Mouse (Mus musculus): ENCODE data around the gene Psmd11. TPM values are rescaled to one million over a fixed set of nuclear protein-coding genes. Genes with fewer than 3 reads are reported as not detected.

Psmd11 gene
- total and polyA plus RNA-seq, 3 experiments, result 50.1 to 186 (median 109) TPM

GRCm38 (mm10) chr11:80479425-80479824 is 51.0 kb downstream of the Psmd11 start:
- ATAC-seq (ENCODE audit: extremely low read depth, insufficient number of reproducible peaks, low FRiP score, poor library complexity, severe bottlenecking) (no peak), DNase-seq (ENCODE audit: low spot score) (no peak)
- Histone ChIP-seq H3K9me3 (replicated peaks) (no peaks in the 10 kb centered on the region), H3K4me1 (ENCODE audit: insufficient read depth, low read depth, low read length) (peaks cover 30% of the 10 kb centered on the region), H3K4me3 (ENCODE audit: low read depth, low read length) (no peak overlapping the region), H3K27me3 (ENCODE audit: insufficient read depth, low read length) (peaks cover 26% of the 10 kb centered on the region; the same call in 1 of the 2 replicates), H3K36me3 (replicated peaks) (peaks cover 29% of the 10 kb centered on the region)
- TF ChIP-seq GATA1 (IDR thresholded peaks at IDR 0.05; ENCODE audit: borderline replicate concordance, low read length) (no peak), POLR2AphosphoS5 (IDR thresholded peaks at IDR 0.05; ENCODE audit: insufficient replicate concordance, low read depth, low read length) (no peak), CTCF (IDR thresholded peaks at IDR 0.05; ENCODE audit: low read depth, low read length) (no peak), TAL1 (conservative IDR thresholded peaks at IDR 0.05; ENCODE audit: low read depth, low read length) (no peak), GATA2 (IDR thresholded peaks at IDR 0.05; ENCODE audit: borderline replicate concordance, low read depth, low read length) (no peak)

DNA sequence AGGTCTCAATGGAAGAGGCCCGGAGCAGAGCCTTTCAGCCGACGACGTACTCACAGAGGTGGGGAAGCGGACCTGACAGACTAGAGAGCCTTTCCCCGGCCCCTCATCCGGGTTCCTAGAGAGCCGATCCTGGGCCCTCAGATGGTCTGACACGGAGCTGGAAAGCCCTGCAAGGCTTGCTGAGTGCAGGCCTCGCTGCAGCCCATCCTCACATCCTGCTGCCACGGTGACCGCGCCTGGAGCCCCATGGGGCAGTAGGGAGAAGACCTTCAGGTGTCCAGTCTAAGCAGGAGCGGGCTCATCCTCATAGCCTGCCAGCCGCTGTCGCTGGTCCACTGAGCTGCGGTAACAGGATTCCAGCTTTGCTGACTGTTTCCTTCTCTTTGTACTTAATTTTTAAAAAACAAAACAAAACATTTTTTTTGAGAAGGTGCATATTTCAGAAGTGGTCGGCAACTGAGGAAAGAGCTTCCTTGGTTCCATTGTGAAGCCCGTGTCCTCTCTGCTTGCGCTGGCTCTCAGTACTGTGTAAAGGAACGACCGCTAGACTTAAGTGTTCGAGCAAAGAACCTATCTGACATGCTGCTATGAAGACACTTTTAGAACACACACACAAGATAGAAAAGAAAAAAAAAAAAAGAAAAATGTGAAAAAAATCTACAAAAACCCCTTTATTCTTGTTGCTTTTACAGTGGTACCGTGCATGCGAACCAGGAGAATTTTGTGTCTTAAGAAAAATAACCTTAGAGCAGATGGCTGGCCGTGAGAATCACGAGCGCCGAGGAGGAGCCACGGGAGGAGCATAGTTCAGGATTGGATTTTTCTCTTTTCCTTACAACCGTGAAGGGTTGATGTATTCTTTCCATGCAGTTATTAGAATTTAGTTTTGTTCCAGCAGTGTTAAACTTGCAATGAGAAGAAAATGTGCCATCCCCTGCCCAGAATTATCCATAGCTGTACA is 51.8 kb downstream of the Psmd11 start:
- H3K36me3 ChIP-seq (replicated peaks), result peaks cover 22% of the 10 kb centered on the region
- H3K27me3 ChIP-seq (ENCODE audit: insufficient read depth, low read length), result peaks cover 28% of the 10 kb centered on the region; the same call in 1 of the 2 replicates
- ATAC-seq (ENCODE audit: extremely low read depth, insufficient number of reproducible peaks, low FRiP score, poor library complexity, severe bottlenecking) (no peak), DNase-seq (ENCODE audit: low spot score) (no peak)
- no peaks in the 10 kb centered on the region for H3K9me3 ChIP-seq (replicated peaks)
- H3K4me3 ChIP-seq (ENCODE audit: low read depth, low read length), result no peak overlapping the region
- no peak for TF ChIP-seq GATA2 (IDR thresholded peaks at IDR 0.05; ENCODE audit: borderline replicate concordance, low read depth, low read length)
- H3K4me1 ChIP-seq (ENCODE audit: insufficient read depth, low read depth, low read length), result peaks cover 26% of the 10 kb centered on the region

- Histone ChIP-seq H3K27me3 (ENCODE audit: insufficient read depth, low read length) (peaks cover 39% of the 10 kb centered on the region), H3K9me3 (replicated peaks) (no peaks in the 10 kb centered on the region), H3K4me1 (ENCODE audit: insufficient read depth, low read depth, low read length) (peaks cover 15% of the 10 kb centered on the region), H3K4me3 (ENCODE audit: low read depth, low read length) (no peak overlapping the region), H3K36me3 (replicated peaks) (peaks cover 15% of the 10 kb centered on the region)
- DNase-seq (ENCODE audit: low spot score), result no peak
- TF ChIP-seq GATA2 (IDR thresholded peaks at IDR 0.05; ENCODE audit: borderline replicate concordance, low read depth, low read length) (no peak), CTCF (IDR thresholded peaks at IDR 0.05; ENCODE audit: low read depth, low read length) (no peak), TAL1 (conservative IDR thresholded peaks at IDR 0.05; ENCODE audit: low read depth, low read length) (no peak), GATA1 (IDR thresholded peaks at IDR 0.05; ENCODE audit: borderline replicate concordance, low read length) (no peak)
- no peak for ATAC-seq (ENCODE audit: extremely low read depth, insufficient number of reproducible peaks, low FRiP score, poor library complexity, severe bottlenecking)
These were observed 53.1 kb downstream of the Psmd11 start for GRCm38 (mm10) chr11:80481409-80482050.

DNA sequence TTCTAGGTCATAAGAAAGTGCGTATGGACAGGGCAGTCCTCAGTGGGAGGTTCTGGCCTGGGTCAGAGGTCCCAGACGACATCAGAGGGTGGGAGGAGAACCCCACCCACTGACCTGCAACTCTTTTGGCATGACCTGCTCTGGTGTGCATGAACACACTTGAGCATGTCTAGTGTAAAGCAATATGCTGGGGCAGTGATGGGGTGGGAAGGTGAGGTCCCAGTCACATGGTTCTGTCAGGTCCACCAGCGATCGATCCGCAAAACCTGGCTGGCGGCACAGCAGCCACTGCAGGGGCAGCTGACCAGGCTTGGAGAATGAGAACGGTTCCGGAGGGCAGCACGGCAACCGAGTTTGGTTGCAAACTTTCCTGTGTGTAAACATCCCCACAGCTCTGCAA is 53.9 kb downstream of the Psmd11 start:
- Histone ChIP-seq H3K4me1 (ENCODE audit: insufficient read depth, low read depth, low read length) (peaks cover 11% of the 10 kb centered on the region), H3K27me3 (ENCODE audit: insufficient read depth, low read length) (peaks cover 44% of the 10 kb centered on the region), H3K9me3 (replicated peaks) (no peaks in the 10 kb centered on the region), H3K36me3 (replicated peaks) (peaks cover 15% of the 10 kb centered on the region), H3K4me3 (ENCODE audit: low read depth, low read length) (no peak overlapping the region)
- no peak for DNase-seq (ENCODE audit: low spot score)
- no peak for TF ChIP-seq TAL1 (conservative IDR thresholded peaks at IDR 0.05; ENCODE audit: low read depth, low read length)
- ATAC-seq (ENCODE audit: extremely low read depth, insufficient number of reproducible peaks, low FRiP score, poor library complexity, severe bottlenecking), result no peak

GRCm38 (mm10) chr11:80482921-80483320 is 54.5 kb downstream of the Psmd11 start:
- Histone ChIP-seq H3K4me3 (ENCODE audit: low read depth, low read length) (no peak overlapping the region), H3K27me3 (ENCODE audit: insufficient read depth, low read length) (peaks cover 48% of the 10 kb centered on the region), H3K9me3 (replicated peaks) (no peaks in the 10 kb centered on the region), H3K4me1 (ENCODE audit: insufficient read depth, low read depth, low read length) (peaks cover 5% of the 10 kb centered on the region; the same call in 1 of the 2 replicates), H3K36me3 (replicated peaks) (peaks cover 10% of the 10 kb centered on the region)
- TF ChIP-seq GATA1 (IDR thresholded peaks at IDR 0.05; ENCODE audit: borderline replicate concordance, low read length), result no peak
- TF ChIP-seq TAL1 (conservative IDR thresholded peaks at IDR 0.05; ENCODE audit: low read depth, low read length), result no peak
- TF ChIP-seq GATA2 (IDR thresholded peaks at IDR 0.05; ENCODE audit: borderline replicate concordance, low read depth, low read length), result no peak
- no peak for TF ChIP-seq POLR2AphosphoS5 (IDR thresholded peaks at IDR 0.05; ENCODE audit: insufficient replicate concordance, low read depth, low read length)
- no peak for ATAC-seq (ENCODE audit: extremely low read depth, insufficient number of reproducible peaks, low FRiP score, poor library complexity, severe bottlenecking)
- no peak for DNase-seq (ENCODE audit: low spot score)

GRCm38 (mm10) chr11:80483536-80484067 is 55.2 kb downstream of the Psmd11 start:
- Histone ChIP-seq H3K36me3 (replicated peaks) (peaks cover 5% of the 10 kb centered on the region), H3K4me3 (ENCODE audit: low read depth, low read length) (no peak overlapping the region), H3K9me3 (replicated peaks) (no peaks in the 10 kb centered on the region), H3K4me1 (ENCODE audit: insufficient read depth, low read depth, low read length) (peaks cover 4% of the 10 kb centered on the region; the same call in 1 of the 2 replicates), H3K27me3 (ENCODE audit: insufficient read depth, low read length) (peaks cover 52% of the 10 kb centered on the region)
- no peak for ATAC-seq (ENCODE audit: extremely low read depth, insufficient number of reproducible peaks, low FRiP score, poor library complexity, severe bottlenecking)
- no peak for DNase-seq (ENCODE audit: low spot score)
- TF ChIP-seq CTCF (IDR thresholded peaks at IDR 0.05; ENCODE audit: low read depth, low read length), result no peak
- TF ChIP-seq POLR2AphosphoS5 (IDR thresholded peaks at IDR 0.05; ENCODE audit: insufficient replicate concordance, low read depth, low read length), result no peak
- TF ChIP-seq GATA2 (IDR thresholded peaks at IDR 0.05; ENCODE audit: borderline replicate concordance, low read depth, low read length), result no peak
- TF ChIP-seq GATA1 (IDR thresholded peaks at IDR 0.05; ENCODE audit: borderline replicate concordance, low read length), result no peak
- no peak for TF ChIP-seq TAL1 (conservative IDR thresholded peaks at IDR 0.05; ENCODE audit: low read depth, low read length)

Measured in G1E (cell line).